Mouse (Mus musculus) CH12F3 (cell line): Measurements from ENCODE around the gene Cntn3.
"Not testable (repeated sequence)": the region's sequence is repeated elsewhere in the genome, so short reads cannot be mapped to it uniquely, and the experiment has no call there.

Experiments
- in situ Hi-C: fragments of 300-500 bp; cut with MboI; formaldehyde crosslinking; loops from 2 replicates; pipeline ENCODE4 v1.14.3; 2020; ENCODE audit warnings: low sequenced_read_pairs

Gene Cntn3

DNA sequence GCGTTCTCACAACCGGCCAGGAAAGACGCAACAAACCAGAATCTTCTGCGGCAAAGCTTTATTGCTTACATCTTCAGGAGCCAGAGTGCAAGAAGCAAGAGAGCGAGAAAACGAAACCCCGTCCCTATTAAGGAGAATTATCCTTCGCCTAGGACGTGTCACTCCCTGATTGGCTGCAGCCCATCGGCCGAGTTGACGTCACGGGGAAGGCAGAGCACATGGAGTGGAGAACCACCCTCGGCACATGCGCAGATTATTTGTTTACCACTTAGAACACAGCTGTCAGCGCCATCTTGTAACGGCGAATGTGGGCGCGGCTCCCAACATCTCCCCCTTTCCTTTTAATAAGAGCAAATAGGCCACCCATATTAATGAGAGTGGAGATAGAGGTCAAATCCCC, at the start of gene Cntn3:
Cntn3 (minus strand) TSS at position 101 of the 400 bp plus-strand sequence.
- in situ Hi-C loops = not testable (repeated sequence)

GRCm38 (mm10) chr6:102600773-102601172, 27.9 kb upstream of the Cntn3 start:
- in situ Hi-C loops = no loop called here

DNA sequence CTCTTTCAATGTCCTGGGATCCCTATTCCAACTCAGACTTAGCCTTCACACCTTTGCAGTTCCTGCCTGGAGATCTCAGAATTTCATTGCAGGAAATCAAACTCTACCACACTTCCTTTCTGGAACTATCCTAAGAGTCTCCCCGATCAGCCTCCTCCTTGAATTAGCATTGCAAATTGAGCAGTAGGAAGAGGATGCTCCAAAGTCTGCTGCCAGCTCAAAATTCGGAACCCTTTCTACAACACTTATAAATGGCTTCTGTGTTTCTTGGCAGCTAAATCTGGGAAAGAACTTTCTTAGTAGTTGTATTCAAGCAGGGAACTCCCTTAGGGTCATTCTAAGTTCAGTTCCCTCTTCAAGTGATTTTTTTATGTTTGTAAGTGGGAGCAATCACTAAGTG, 24.9 kb upstream of the Cntn3 start:
- in situ Hi-C loops = no loop called here

- in situ Hi-C loops = no loop called here
Measured at GRCm38 (mm10) chr6:102590151-102590550, 17.2 kb upstream of the Cntn3 start.

- in situ Hi-C loops = no loop called here
Measured at GRCm38 (mm10) chr6:102589311-102589710, 16.4 kb upstream of the Cntn3 start.

GRCm38 (mm10) chr6:102586056-102586455, 13.2 kb upstream of the Cntn3 start:
- in situ Hi-C loops = no loop called here

GRCm38 (mm10) chr6:102583578-102583977, 10.7 kb upstream of the Cntn3 start:
- in situ Hi-C loops = no loop called here

GRCm38 (mm10) chr6:102567496-102567895, 5.4 kb downstream of the Cntn3 start:
- in situ Hi-C loops = no loop called here

GRCm38 (mm10) chr6:102565228-102565627, 7.7 kb downstream of the Cntn3 start:
- in situ Hi-C loops = no loop called here

- in situ Hi-C loops = no loop called here
Measured at GRCm38 (mm10) chr6:102564011-102564731, 8.7 kb downstream of the Cntn3 start.

GRCm38 (mm10) chr6:102563431-102563830, 9.5 kb downstream of the Cntn3 start:
- in situ Hi-C loops = no loop called here

DNA sequence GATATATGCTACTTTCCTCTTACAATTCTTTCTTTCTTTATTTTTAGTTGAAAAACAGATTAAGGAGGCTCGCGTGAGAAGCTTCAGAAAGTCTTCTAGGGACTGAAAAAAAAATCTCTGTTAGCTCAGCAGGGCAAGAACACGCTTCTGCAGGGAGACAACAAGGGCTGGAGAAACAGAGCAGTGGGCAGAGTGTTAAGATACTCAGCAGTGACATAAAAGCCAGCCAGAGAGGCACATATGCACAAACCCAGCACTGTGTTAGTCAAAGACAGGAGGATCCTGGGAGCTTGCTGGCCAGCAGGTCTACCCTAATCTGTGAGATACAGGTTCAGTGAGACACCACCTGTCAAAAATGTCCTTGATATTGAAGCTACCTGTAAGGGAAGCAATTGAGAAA, 15.4 kb downstream of the Cntn3 start:
- in situ Hi-C loops = no loop called here

DNA sequence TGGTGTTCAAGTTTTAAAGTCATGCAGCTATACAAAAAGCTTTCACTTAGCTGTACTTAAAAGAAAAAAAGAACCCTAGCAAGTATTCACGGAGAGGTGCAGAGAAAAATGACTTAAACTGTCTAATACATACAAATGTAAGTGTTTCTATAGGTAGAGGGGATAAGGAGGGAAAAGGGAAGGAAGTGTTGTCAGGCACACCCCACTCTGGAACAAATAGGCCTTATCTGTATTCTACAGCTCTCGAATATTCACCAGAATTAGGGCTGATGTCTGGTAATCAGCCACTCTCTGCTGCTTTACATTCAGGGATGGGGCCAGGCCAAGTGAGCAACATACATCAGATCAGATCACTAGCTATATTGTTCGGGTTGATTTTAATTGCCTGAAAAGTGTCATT, 16.4 kb downstream of the Cntn3 start:
- in situ Hi-C loops = no loop called here

- in situ Hi-C loops = no loop called here
Measured at GRCm38 (mm10) chr6:102555814-102556437, 17.0 kb downstream of the Cntn3 start.

- in situ Hi-C loops = no loop called here
Measured at GRCm38 (mm10) chr6:102555067-102555657, 17.7 kb downstream of the Cntn3 start.

DNA sequence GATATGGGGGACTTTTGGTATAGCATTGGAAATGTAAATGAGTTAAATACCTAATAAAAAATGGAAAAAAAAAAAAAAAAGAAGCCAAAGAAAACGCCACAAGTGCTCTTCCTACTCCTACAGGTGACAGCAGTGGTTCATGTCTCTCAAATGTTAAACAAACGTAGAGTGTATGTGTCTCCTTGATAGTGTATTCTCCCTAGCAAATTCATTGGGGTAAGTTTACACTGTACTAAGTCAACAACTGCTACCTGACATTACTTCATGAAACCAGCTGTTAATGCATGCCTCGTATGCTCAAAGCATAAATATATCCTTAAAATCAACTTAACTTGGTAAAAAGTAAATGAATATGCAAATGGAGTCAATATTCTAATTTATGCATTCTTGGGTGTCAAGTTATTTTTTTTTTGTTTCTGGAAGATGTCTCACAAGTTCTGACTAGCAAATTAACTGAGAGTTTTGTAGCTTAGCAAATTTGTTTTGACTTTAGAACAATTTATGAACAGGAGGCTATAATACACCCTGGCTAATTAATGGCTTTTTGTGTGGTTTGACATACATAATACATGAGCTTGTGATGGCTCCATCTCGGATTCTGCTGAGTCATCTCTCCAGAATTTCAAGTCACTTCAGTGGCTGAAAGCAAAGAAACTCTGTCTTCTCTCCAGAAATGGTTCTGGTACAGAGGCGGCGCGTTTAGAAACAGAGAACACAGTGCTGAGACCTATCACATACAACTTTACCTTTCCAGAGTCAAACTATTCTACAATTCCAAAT, 31.1 kb downstream of the Cntn3 start:
- in situ Hi-C loops = no loop called here

GRCm38 (mm10) chr6:102535599-102535998, 37.3 kb downstream of the Cntn3 start:
- in situ Hi-C loops = no loop called here

- in situ Hi-C loops = no loop called here
Measured at GRCm38 (mm10) chr6:102523037-102523436, 49.9 kb downstream of the Cntn3 start.

DNA sequence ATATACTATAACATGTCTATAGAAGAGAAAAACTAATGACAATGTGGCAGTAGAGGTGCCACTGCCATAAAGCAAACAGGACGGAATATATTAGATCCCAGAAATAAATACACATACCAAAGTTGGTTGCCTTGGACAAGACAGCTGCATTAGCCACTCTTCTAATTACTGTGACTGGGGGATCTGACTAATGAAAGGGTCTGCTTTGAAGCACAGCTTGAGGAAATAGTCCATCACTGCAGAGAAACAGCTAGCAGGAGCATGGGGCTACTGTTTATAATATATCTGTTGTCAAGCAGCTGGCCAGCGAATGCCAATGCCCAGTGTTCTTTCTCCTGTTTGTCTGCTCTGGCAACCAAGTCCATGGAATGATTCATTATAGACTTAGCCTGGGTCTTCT, 51.9 kb downstream of the Cntn3 start:
- in situ Hi-C loops = no loop called here

GRCm38 (mm10) chr6:102515231-102515630, 57.7 kb downstream of the Cntn3 start:
- in situ Hi-C loops = no loop called here

DNA sequence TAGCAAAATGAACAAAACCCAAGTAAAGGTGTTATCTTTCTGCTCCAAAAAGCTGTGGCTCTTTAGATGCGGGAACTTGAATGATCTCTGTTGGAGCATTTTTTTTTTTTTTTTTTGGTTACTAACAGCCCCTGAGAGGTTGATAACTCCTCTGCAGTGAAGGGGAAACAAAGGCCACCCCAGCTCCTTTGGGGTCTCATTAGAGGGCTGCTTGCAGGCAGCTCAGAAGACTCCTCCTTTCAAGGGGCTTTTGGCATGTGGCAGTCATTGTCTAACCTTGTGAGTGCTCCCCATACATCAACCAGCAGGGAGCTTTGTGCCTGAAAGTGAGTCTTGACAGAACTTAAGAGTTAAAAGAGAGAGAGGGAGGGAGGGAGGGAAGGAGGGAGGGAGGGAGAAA, 60.8 kb downstream of the Cntn3 start:
- in situ Hi-C loops = no loop called here
